Mouse (Mus musculus): ENCODE measurements around the gene Phgr1. TPM values are rescaled to one million over a fixed set of nuclear protein-coding genes. Genes with fewer than 3 reads are reported as not detected.

Gene Phgr1
- polyA plus RNA-seq, 1 experiment from 2014 or later, result not detected

GRCm38 (mm10) chr2:118751896-118752791, 20.4 kb upstream of the Phgr1 start:
- peak overlapping the region; percentile 19 for H3K9ac ChIP-seq
- ATAC-seq (ENCODE audit: insufficient read depth), result peak; percentile 51
- H3K27ac ChIP-seq (replicated peaks), result peak overlapping the region; percentile 83
- WGBS (ENCODE audit: insufficient replicate concordance), result 50% methylated on average over 16 of the region's 16 CpGs
- no peaks in the 10 kb centered on the region for H3K9me3 ChIP-seq (replicated peaks)
- peaks cover 5% of the 10 kb centered on the region; the same call in 1 of the 2 replicates for H3K27me3 ChIP-seq
- H3K4me1 ChIP-seq (replicated peaks), result peaks cover 58% of the 10 kb centered on the region
- H3K4me2 ChIP-seq, result peak overlapping the region; percentile 49
- peaks cover 21% of the 10 kb centered on the region for H3K36me3 ChIP-seq (replicated peaks)
- H3K4me3 ChIP-seq (replicated peaks), result no peak overlapping the region

- Histone ChIP-seq H3K27ac (replicated peaks) (peak overlapping the region; percentile 83), H3K4me3 (replicated peaks) (no peak overlapping the region)
These were observed 19.8 kb upstream of the Phgr1 start for GRCm38 (mm10) chr2:118752792-118753108.

DNA sequence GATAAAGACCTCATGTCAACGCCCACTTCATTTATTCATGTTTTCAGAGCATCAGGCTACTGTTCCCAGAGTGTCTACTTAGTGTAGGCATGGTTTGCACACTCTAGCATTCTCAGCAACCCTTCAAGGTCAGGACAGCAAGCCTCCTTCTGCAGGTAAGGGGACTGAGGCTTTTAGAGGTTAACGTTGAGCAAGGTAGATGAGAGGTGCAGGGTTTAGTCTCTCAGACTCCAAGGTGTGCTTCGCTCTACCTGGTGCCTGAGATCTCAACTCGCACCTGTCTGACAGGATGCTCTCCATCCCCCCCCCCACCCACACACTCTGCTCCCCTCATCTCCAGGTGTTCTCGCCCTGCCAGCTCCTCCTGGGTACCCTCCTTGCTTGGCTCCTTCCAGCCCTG, 18.4 kb upstream of the Phgr1 start:
- no peak overlapping the region for H3K4me2 ChIP-seq
- 75% methylated on average over 5 of the region's 5 CpGs for WGBS (ENCODE audit: insufficient replicate concordance)
- H3K27ac ChIP-seq (replicated peaks), result no peak overlapping the region
- no peak overlapping the region for H3K4me3 ChIP-seq (replicated peaks)
- H3K4me1 ChIP-seq (replicated peaks), result peaks cover 42% of the 10 kb centered on the region
- ATAC-seq (ENCODE audit: insufficient read depth), result no peak
- no peaks in the 10 kb centered on the region for H3K9me3 ChIP-seq (replicated peaks)
- peaks cover 7% of the 10 kb centered on the region for H3K36me3 ChIP-seq (replicated peaks)
- H3K27me3 ChIP-seq, result peaks cover 15% of the 10 kb centered on the region
- no peak overlapping the region for H3K9ac ChIP-seq

More at GRCm38 (mm10) chr2:118752792-118753108, 19.8 kb upstream of the Phgr1 start:
- Histone ChIP-seq H3K4me1 (replicated peaks) (peaks cover 52% of the 10 kb centered on the region), H3K9me3 (replicated peaks) (no peaks in the 10 kb centered on the region), H3K9ac (peak overlapping the region; percentile 19; the same call in 1 of the 2 replicates), H3K36me3 (replicated peaks) (peaks cover 21% of the 10 kb centered on the region), H3K4me2 (peak overlapping the region; percentile 49), H3K27me3 (peaks cover 5% of the 10 kb centered on the region; the same call in 1 of the 2 replicates)
- peak; percentile 78 for ATAC-seq (ENCODE audit: insufficient read depth)
- WGBS (ENCODE audit: insufficient replicate concordance), result 26% methylated on average over 4 of the region's 4 CpGs

- peaks cover 24% of the 10 kb centered on the region for H3K27me3 ChIP-seq
- H3K4me1 ChIP-seq (replicated peaks), result peaks cover 44% of the 10 kb centered on the region
- no peaks in the 10 kb centered on the region for H3K9me3 ChIP-seq (replicated peaks)
- H3K4me3 ChIP-seq (replicated peaks), result no peak overlapping the region
- no peak overlapping the region for H3K4me2 ChIP-seq
- no peaks in the 10 kb centered on the region for H3K36me3 ChIP-seq (replicated peaks)
- 62% methylated on average over 6 of the region's 6 CpGs for WGBS (ENCODE audit: insufficient replicate concordance)
- no peak overlapping the region for H3K9ac ChIP-seq
- no peak for ATAC-seq (ENCODE audit: insufficient read depth)
- no peak overlapping the region for H3K27ac ChIP-seq (replicated peaks)
These were observed 17.2 kb upstream of the Phgr1 start for GRCm38 (mm10) chr2:118755407-118755806.

- ATAC-seq (ENCODE audit: insufficient read depth), result no peak
- no peak overlapping the region for H3K9ac ChIP-seq
- no peak overlapping the region for H3K27ac ChIP-seq (replicated peaks)
- H3K4me1 ChIP-seq (replicated peaks), result peaks cover 42% of the 10 kb centered on the region
- no peaks in the 10 kb centered on the region for H3K36me3 ChIP-seq (replicated peaks)
- H3K9me3 ChIP-seq (replicated peaks), result no peaks in the 10 kb centered on the region
- no peak overlapping the region for H3K4me3 ChIP-seq (replicated peaks)
- no peak overlapping the region for H3K4me2 ChIP-seq
- peaks cover 30% of the 10 kb centered on the region for H3K27me3 ChIP-seq
- WGBS (ENCODE audit: insufficient replicate concordance), result 32% methylated on average over 4 of the region's 4 CpGs
These were observed 16.5 kb upstream of the Phgr1 start for GRCm38 (mm10) chr2:118756103-118756502.

- Histone ChIP-seq H3K36me3 (replicated peaks) (no peaks in the 10 kb centered on the region), H3K4me2 (peak overlapping the region; percentile 13; the same call in 1 of the 2 replicates), H3K27me3 (peaks cover 30% of the 10 kb centered on the region), H3K27ac (replicated peaks) (no peak overlapping the region), H3K4me3 (replicated peaks) (no peak overlapping the region), H3K9ac (no peak overlapping the region), H3K4me1 (replicated peaks) (peaks cover 51% of the 10 kb centered on the region), H3K9me3 (replicated peaks) (no peaks in the 10 kb centered on the region)
- WGBS (ENCODE audit: insufficient replicate concordance), result 5% methylated on average over 8 of the region's 8 CpGs
- ATAC-seq (ENCODE audit: insufficient read depth), result peak; percentile 34; the same call in 1 of the 2 replicates
These were observed 12.7 kb upstream of the Phgr1 start for GRCm38 (mm10) chr2:118759828-118760227.

DNA sequence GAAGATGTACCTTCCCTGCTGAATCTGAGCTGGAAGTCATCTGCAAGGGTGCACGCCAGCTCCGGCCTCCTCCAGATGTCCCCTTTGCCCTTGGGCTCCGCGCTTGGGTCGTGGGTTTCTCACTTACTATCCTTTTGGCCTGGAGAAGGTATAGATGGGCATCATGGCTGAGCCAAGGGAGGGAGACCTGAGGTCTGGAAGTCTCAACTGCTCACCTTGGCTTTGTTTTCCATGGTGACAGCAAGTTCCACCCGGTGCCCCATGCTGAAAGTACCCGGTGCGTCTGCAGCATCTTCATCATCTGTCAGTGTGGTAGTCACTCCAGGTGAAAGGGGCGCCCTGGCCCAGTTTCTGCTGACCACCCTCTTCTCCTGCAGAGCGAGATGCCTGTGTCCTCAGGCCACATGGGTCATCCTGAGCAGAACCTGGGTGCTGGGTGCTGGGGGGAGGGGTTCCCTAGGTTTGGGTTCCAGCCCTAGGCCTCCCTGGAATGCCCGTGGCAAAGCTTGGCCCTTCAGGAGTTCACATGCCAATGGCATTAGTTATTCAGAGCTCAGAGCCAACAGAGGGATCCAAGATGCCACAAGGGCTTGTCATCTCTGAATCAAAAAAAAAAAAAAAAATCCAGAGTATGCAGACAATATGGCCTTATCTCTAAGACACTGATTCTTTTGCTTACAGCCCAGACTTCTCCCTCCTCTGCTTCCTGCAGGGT, 12.1 kb upstream of the Phgr1 start:
- no peak overlapping the region for H3K4me2 ChIP-seq
- no peak overlapping the region for H3K4me3 ChIP-seq (replicated peaks)
- peaks cover 25% of the 10 kb centered on the region for H3K27me3 ChIP-seq
- H3K36me3 ChIP-seq (replicated peaks), result no peaks in the 10 kb centered on the region
- no peak overlapping the region for H3K27ac ChIP-seq (replicated peaks)
- peaks cover 51% of the 10 kb centered on the region for H3K4me1 ChIP-seq (replicated peaks)
- H3K9me3 ChIP-seq (replicated peaks), result no peaks in the 10 kb centered on the region
- WGBS (ENCODE audit: insufficient replicate concordance), result 72% methylated on average over 11 of the region's 11 CpGs
- no peak for ATAC-seq (ENCODE audit: insufficient read depth)
- no peak overlapping the region for H3K9ac ChIP-seq

- no peak for ATAC-seq (ENCODE audit: insufficient read depth)
- peak overlapping the region; percentile 75; the same call in 1 of the 2 replicates for H3K4me2 ChIP-seq
These were observed 11.2 kb upstream of the Phgr1 start for GRCm38 (mm10) chr2:118761358-118761757.

GRCm38 (mm10) chr2:118761906-118762783, 10.4 kb upstream of the Phgr1 start, which contains the start of gene Ccdc9b:
TSS of gene Ccdc9b (minus strand) at chr2:118762661.
- Histone ChIP-seq H3K4me2 (peak within 1 kb of the TSS; percentile 75), H3K4me1 (replicated peaks) (peaks cover 62% of the 10 kb centered on the region), H3K36me3 (replicated peaks) (no peaks in the 10 kb centered on the region), H3K9ac (peak within 1 kb of the TSS; percentile 43; the same call in 1 of the 2 replicates), H3K9me3 (replicated peaks) (no peaks in the 10 kb centered on the region), H3K27me3 (peaks cover 24% of the 10 kb centered on the region), H3K27ac (replicated peaks) (peak within 1 kb of the TSS; percentile 71), H3K4me3 (replicated peaks) (peak within 1 kb of the TSS; percentile 37)
- 24% methylated on average over 29 of the region's 29 CpGs for WGBS (ENCODE audit: insufficient replicate concordance)
- ATAC-seq (ENCODE audit: insufficient read depth), result peak; percentile 81

More at GRCm38 (mm10) chr2:118761358-118761757, 11.2 kb upstream of the Phgr1 start:
- H3K27me3 ChIP-seq, result peaks cover 24% of the 10 kb centered on the region
- H3K9me3 ChIP-seq (replicated peaks), result no peaks in the 10 kb centered on the region
- no peak overlapping the region for H3K27ac ChIP-seq (replicated peaks)
- no peak overlapping the region for H3K9ac ChIP-seq
- 84% methylated on average over 12 of the region's 12 CpGs for WGBS (ENCODE audit: insufficient replicate concordance)
- H3K4me3 ChIP-seq (replicated peaks), result no peak overlapping the region
- H3K36me3 ChIP-seq (replicated peaks), result no peaks in the 10 kb centered on the region
- peaks cover 55% of the 10 kb centered on the region for H3K4me1 ChIP-seq (replicated peaks)

GRCm38 (mm10) chr2:118762784-118763148, 9.8 kb upstream of the Phgr1 start:
- 17% methylated on average over 10 of the region's 10 CpGs for WGBS (ENCODE audit: insufficient replicate concordance)
- peak overlapping the region; percentile 71 for H3K27ac ChIP-seq (replicated peaks)
- peaks cover 62% of the 10 kb centered on the region for H3K4me1 ChIP-seq (replicated peaks)
- H3K27me3 ChIP-seq, result peaks cover 27% of the 10 kb centered on the region
- peak; percentile 61 for ATAC-seq (ENCODE audit: insufficient read depth)
- no peaks in the 10 kb centered on the region for H3K9me3 ChIP-seq (replicated peaks)
- 0 out of 2 replicates have a peak overlapping the region, but pooled peaks have one; percentile 43 for H3K9ac ChIP-seq
- H3K36me3 ChIP-seq (replicated peaks), result no peaks in the 10 kb centered on the region
- peak overlapping the region; percentile 75 for H3K4me2 ChIP-seq
- H3K4me3 ChIP-seq (replicated peaks), result peak overlapping the region; percentile 37

Data from liver, embryonic 15.5 days (tissue).